Mouse (Mus musculus) cerebral cortex, adult 2 months (tissue): ENCODE measurements around the gene Olfr394.

Experiments
- WGBS: fragments of 180-500 bp; shearing (Covaris S2); methylation state at CpG from one replicate; pipeline ENCODE4 v1.1.7; 2018; 5-methylcytosine and 5-hydroxymethylcytosine counted together

Gene Olfr394

GRCm38 (mm10) chr11:73890671-73891070, at the start of gene Olfr394:
Gene Olfr394 (minus strand): TSS chr11:73890771.
- 82% methylated on average over 1 of the region's 1 CpGs for WGBS

GRCm38 (mm10) chr11:73936377-73936776, 45.8 kb upstream of the Olfr394 start, which contains the start of gene Olfr23:
Gene Olfr23 (plus strand): TSS chr11:73936677.

GRCm38 (mm10) chr11:73909199-73909598, 18.6 kb upstream of the Olfr394 start, which contains the start of gene Olfr395:
Gene Olfr395 (minus strand): TSS chr11:73909299.
- WGBS = 75% methylated on average over 4 of the region's 4 CpGs

GRCm38 (mm10) chr11:73851354-73851753, 39.2 kb downstream of the Olfr394 start, which contains the start of gene Olfr393:
Gene Olfr393 (minus strand): TSS chr11:73851454.

